Mouse (Mus musculus): ENCODE results near the gene Rchy1. TPM values are rescaled to one million over a fixed set of nuclear protein-coding genes. Genes with fewer than 3 reads are reported as not detected.
"Not testable (repeated sequence)": the region's sequence is repeated elsewhere in the genome, so short reads cannot be mapped to it uniquely, and the experiment has no call there.

Rchy1 gene
- polyA plus RNA-seq, 2 experiments: 42.5 to 57.0 TPM

GRCm38 (mm10) chr5:91951404-91951803 lies 11.5 kb downstream of the Rchy1 start:
- Histone ChIP-seq H3K4me3 (replicated peaks; ENCODE audit: low read length) (no peak overlapping the region), H3K4me1 (ENCODE audit: control insufficient read depth, insufficient read depth, low read length) (no peaks in the 10 kb centered on the region), H3K36me3 (ENCODE audit: control insufficient read depth, insufficient read depth, low read length) (peaks cover 73% of the 10 kb centered on the region), H3K9ac (ENCODE audit: low read depth, low read length, severe bottlenecking) (no peak overlapping the region), H3K9me3 (ENCODE audit: control insufficient read depth, low read length) (no peaks in the 10 kb centered on the region), H3K27me3 (ENCODE audit: control insufficient read depth, insufficient read depth, low read length) (no peaks in the 10 kb centered on the region), H3K4me2 (replicated peaks; ENCODE audit: low read depth, low read length, severe bottlenecking) (no peak overlapping the region), H3K27ac (replicated peaks; ENCODE audit: low read depth, low read length) (no peak overlapping the region)
- no peak for TF ChIP-seq POLR2A (IDR thresholded peaks at IDR 0.05; ENCODE audit: borderline replicate concordance, extremely low read depth, insufficient read depth, insufficient read length)
- ATAC-seq (ENCODE audit: low FRiP score, low read depth) (no peak), DNase-seq (ENCODE audit: low spot score) (peak; percentile 26)

GRCm38 (mm10) chr5:91949441-91949840 lies 13.4 kb downstream of the Rchy1 start:
- H3K36me3 ChIP-seq (ENCODE audit: control insufficient read depth, insufficient read depth, low read length): peaks cover 73% of the 10 kb centered on the region
- H3K27me3 ChIP-seq (ENCODE audit: control insufficient read depth, insufficient read depth, low read length): no peaks in the 10 kb centered on the region
- no peaks in the 10 kb centered on the region for H3K4me1 ChIP-seq (ENCODE audit: control insufficient read depth, insufficient read depth, low read length)
- ATAC-seq (ENCODE audit: low FRiP score, low read depth): no peak
- WGBS: 95% methylated on average over 7 of the region's 7 CpGs
- TF ChIP-seq POLR2A (IDR thresholded peaks at IDR 0.05; ENCODE audit: borderline replicate concordance, extremely low read depth, insufficient read depth, insufficient read length): no peak
- no peaks in the 10 kb centered on the region for H3K9me3 ChIP-seq (ENCODE audit: control insufficient read depth, low read length)
- no peak overlapping the region for H3K4me3 ChIP-seq (replicated peaks; ENCODE audit: low read length)
- no peak for DNase-seq (ENCODE audit: low spot score)
- no peak overlapping the region for H3K9ac ChIP-seq (ENCODE audit: low read depth, low read length, severe bottlenecking)
- no peak overlapping the region for H3K27ac ChIP-seq (replicated peaks; ENCODE audit: low read depth, low read length)
- H3K4me2 ChIP-seq (replicated peaks; ENCODE audit: low read depth, low read length, severe bottlenecking): no peak overlapping the region

- Histone ChIP-seq H3K9me3 (ENCODE audit: control insufficient read depth, low read length) (no peaks in the 10 kb centered on the region), H3K4me1 (ENCODE audit: control insufficient read depth, insufficient read depth, low read length) (no peaks in the 10 kb centered on the region), H3K36me3 (ENCODE audit: control insufficient read depth, insufficient read depth, low read length) (peaks cover 58% of the 10 kb centered on the region), H3K4me3 (replicated peaks; ENCODE audit: low read length) (no peak overlapping the region), H3K4me2 (replicated peaks; ENCODE audit: low read depth, low read length, severe bottlenecking) (no peak overlapping the region), H3K27ac (replicated peaks; ENCODE audit: low read depth, low read length) (no peak overlapping the region), H3K27me3 (ENCODE audit: control insufficient read depth, insufficient read depth, low read length) (no peaks in the 10 kb centered on the region), H3K9ac (ENCODE audit: low read depth, low read length, severe bottlenecking) (no peak overlapping the region)
- TF ChIP-seq POLR2A (IDR thresholded peaks at IDR 0.05; ENCODE audit: borderline replicate concordance, extremely low read depth, insufficient read depth, insufficient read length): no peak
- DNase-seq (ENCODE audit: low spot score) (no peak), ATAC-seq (ENCODE audit: low FRiP score, low read depth) (no peak)
- WGBS: 96% methylated on average over 4 of the region's 4 CpGs
These were observed 15.9 kb downstream of the Rchy1 start for GRCm38 (mm10) chr5:91947008-91947407.

- not testable (repeated sequence) for ATAC-seq (ENCODE audit: low FRiP score, low read depth); H3K27me3 ChIP-seq (ENCODE audit: control insufficient read depth, insufficient read depth, low read length); H3K9ac ChIP-seq (ENCODE audit: low read depth, low read length, severe bottlenecking); H3K9me3 ChIP-seq (ENCODE audit: control insufficient read depth, low read length); H3K4me3 ChIP-seq (replicated peaks; ENCODE audit: low read length); DNase-seq (ENCODE audit: low spot score); H3K4me1 ChIP-seq (ENCODE audit: control insufficient read depth, insufficient read depth, low read length); H3K27ac ChIP-seq (replicated peaks; ENCODE audit: low read depth, low read length); H3K4me2 ChIP-seq (replicated peaks; ENCODE audit: low read depth, low read length, severe bottlenecking)
- WGBS: 50% methylated on average over 1 of the region's 1 CpGs
- peaks cover 48% of the 10 kb centered on the region for H3K36me3 ChIP-seq (ENCODE audit: control insufficient read depth, insufficient read depth, low read length)
These were observed 17.3 kb downstream of the Rchy1 start for GRCm38 (mm10) chr5:91945609-91946008.

GRCm38 (mm10) chr5:91913231-91913630 lies 49.6 kb downstream of the Rchy1 start:
- Histone ChIP-seq H3K36me3 (ENCODE audit: control insufficient read depth, insufficient read depth, low read length) (no peaks in the 10 kb centered on the region), H3K4me2 (replicated peaks; ENCODE audit: low read depth, low read length, severe bottlenecking) (no peak overlapping the region), H3K9me3 (ENCODE audit: control insufficient read depth, low read length) (no peaks in the 10 kb centered on the region), H3K4me3 (replicated peaks; ENCODE audit: low read length) (no peak overlapping the region), H3K27me3 (ENCODE audit: control insufficient read depth, insufficient read depth, low read length) (no peaks in the 10 kb centered on the region), H3K27ac (replicated peaks; ENCODE audit: low read depth, low read length) (no peak overlapping the region), H3K4me1 (ENCODE audit: control insufficient read depth, insufficient read depth, low read length) (no peaks in the 10 kb centered on the region), H3K9ac (ENCODE audit: low read depth, low read length, severe bottlenecking) (no peak overlapping the region)
- 72% methylated on average over 2 of the region's 2 CpGs for WGBS
- ATAC-seq (ENCODE audit: low FRiP score, low read depth): no peak
- TF ChIP-seq POLR2A (IDR thresholded peaks at IDR 0.05; ENCODE audit: borderline replicate concordance, extremely low read depth, insufficient read depth, insufficient read length): no peak
- no peak for DNase-seq (ENCODE audit: low spot score)

Data from limb, embryonic 14.5 days (tissue).